Mouse (Mus musculus) heart, postnatal 14 days (tissue): ENCODE measurements around the gene Gm35315. TPM values are rescaled to one million over a fixed set of nuclear protein-coding genes. Genes with fewer than 3 reads are reported as not detected.
A peak's percentile ranks its signal among the peaks of the same experiment; 100 is the strongest.
"Not testable (repeated sequence)": the region's sequence is repeated elsewhere in the genome, so short reads cannot be mapped to it uniquely, and the experiment has no call there.

Experiments
- DNase-seq, 2 experiments: peaks; one replicate each; pipeline ENCODE4 v3.0.0; 2021 to 2022
- intact Hi-C: fragments of 180-260 bp; cut with DNase I; formaldehyde crosslinking; loops from one replicate; pipeline ENCODE4 v1.15.1; 2025
- total RNA-seq, 2 experiments: library from RNA; stranded (reverse); gene quantifications; 2 replicates each; pipeline ENCODE4 v1.2.3; 2021

The Gm35315 gene
- total RNA-seq, 2 experiments from 2014 or later: 0.07 TPM; not detected in 1

DNA sequence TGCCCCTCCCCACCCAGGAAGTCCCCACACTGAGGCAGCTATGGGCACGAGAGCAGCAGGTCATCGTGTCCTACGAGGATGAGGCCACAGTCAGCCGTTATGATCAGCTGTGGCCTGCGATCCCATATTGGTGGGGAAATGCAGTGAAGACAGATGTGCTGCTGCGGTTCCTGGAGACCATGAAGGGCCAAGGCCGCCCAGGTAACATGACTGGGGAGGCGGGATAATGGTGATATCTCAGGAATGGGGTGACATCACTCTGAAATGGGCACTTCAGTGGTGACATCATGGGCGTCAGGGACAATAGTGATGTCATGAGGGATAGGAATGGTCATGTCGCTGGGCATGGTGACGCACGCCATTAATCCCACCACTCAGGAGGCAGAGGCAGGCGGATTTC lies 8.2 kb upstream of the Gm35315 start:
- intact Hi-C loops: no loop called here
- DNase-seq: no peak

DNA sequence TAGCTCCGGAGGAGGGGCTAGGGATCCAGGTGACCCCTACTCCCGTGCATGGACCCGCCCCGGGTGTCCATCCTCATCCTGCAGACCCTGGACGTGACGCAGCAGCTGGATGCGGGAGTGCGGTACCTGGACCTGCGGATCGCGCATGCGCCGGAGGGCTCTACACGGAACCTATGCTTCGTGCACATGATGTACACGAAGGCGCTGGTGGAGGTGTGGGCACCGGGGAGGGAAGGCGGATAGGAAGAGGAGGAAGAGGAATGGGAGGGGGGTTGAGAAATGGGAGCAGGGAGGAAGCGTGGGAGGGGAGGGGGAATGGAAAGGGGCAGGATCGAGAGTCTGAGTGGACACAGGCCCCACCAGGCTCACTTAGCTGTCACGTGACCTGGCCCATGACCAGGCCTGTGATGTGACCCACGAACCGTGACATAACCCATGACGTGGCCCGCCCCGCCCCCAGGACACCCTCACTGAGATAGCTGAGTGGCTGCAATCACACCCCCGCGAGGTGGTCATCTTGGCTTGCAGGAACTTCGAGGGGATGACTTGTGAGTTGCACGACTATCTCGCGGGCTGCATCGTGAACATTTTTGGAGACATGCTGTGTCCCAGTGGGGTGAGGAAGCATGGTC lies 7.6 kb upstream of the Gm35315 start:
- DNase-seq: peak in 1 of 2 experiments; percentile 32
- intact Hi-C loops: no loop called here

GRCm38 (mm10) chr5:110100921-110101631 lies 6.9 kb upstream of the Gm35315 start:
- intact Hi-C loops: no loop called here
- DNase-seq: no peak

- intact Hi-C loops: no loop called here
- no peak for DNase-seq
These were observed 5.7 kb upstream of the Gm35315 start, which contains the start of gene Plcxd1 for GRCm38 (mm10) chr5:110099656-110100580. Gene Plcxd1, plus strand, starts transcription at chr5:110099969.

- intact Hi-C loops: no loop called here
- DNase-seq: no peak
These were observed 4.8 kb upstream of the Gm35315 start for GRCm38 (mm10) chr5:110098991-110099477.

- DNase-seq: no peak
- intact Hi-C loops: loop anchor here (5.0 kb wide), 1 partner anchor 38 kb away; no protein-coding TSS in a partner anchor
These were observed 610 bp upstream of the Gm35315 start for GRCm38 (mm10) chr5:110094847-110095213.

GRCm38 (mm10) chr5:110091546-110091945 lies 2.7 kb downstream of the Gm35315 start:
- DNase-seq: no peak
- intact Hi-C loops: loop anchor here (5.0 kb wide), 1 partner anchor 34 kb away; no protein-coding TSS in a partner anchor

DNA sequence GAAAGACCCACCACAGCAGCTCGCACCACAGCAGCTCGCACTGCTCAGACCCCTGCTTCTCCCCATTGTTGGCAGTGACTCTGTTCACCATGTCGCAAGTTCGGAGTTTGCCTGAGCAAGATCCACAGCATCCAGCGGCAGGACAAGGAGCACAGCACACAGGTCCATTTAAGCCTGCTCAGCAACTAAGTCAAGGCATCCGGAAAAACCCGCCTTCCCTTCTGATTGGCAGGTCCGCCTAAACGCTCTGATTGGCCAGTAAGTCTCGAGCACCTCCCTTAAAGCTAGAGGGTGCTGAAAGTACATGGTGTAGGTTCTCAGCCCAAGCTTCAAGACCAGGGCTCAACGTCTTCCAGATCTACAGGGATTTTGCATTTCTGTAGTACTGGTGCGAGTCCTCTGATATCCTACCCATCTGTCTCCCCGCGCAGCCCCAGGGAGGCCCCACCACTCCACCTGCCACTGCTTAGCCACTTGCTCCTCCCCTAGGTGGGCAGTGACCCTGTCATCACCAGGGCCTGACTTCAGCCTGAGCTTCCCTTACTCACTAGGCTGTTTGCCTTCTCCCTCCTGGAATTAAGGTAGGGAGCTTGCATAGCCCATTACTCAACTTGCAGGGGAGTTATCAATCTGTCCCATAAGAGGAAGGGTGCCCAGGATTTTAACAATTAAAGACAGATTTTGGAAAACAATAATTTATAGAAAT lies 7.9 kb downstream of the Gm35315 start:
- no peak for DNase-seq
- intact Hi-C loops: no loop called here

DNA sequence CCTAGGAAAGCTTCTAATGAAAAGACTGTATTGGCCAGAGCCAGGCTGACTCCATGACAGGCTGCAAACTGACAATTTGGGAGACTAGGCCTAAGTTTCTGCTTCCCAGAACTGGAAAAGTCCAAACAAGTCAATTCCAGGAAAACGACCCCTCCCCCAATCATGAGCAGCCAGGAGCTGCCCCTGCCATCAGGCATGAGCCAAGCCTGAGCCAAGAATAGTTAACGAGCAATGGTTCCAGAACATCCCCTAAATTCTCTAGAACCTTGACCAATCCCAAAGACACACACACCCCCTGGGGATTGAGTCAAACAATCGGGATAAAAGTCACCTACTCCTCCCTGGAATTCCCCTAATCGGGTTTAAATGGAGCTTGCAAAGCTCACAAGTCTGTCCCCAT lies 11.3 kb downstream of the Gm35315 start:
- intact Hi-C loops: no loop called here
- no peak for DNase-seq

GRCm38 (mm10) chr5:110072413-110072812 lies 21.8 kb downstream of the Gm35315 start, which contains the start of gene Gm17655:
Gene Gm17655, minus strand, starts transcription at chr5:110072513.
- not testable (repeated sequence) for DNase-seq

GRCm38 (mm10) chr5:110057637-110058408 lies 36.4 kb downstream of the Gm35315 start:
- intact Hi-C loops: loop anchor here (5.0 kb wide), 1 partner anchor 34 kb away; the partner anchor contains the start of gene Gm35315
- peak; percentile 78 to 85 for DNase-seq

More at GRCm38 (mm10) chr5:110072413-110072812, 21.8 kb downstream of the Gm35315 start, which contains the start of gene Gm17655:
- intact Hi-C loops: not testable (repeated sequence)

Other genes with a start within 250 kb of the Gm35315 start
- 1 to 10 TPM; 3.9 to 7.5 TPM for gene Gm15446, start 171.0 kb downstream of the Gm35315 start, total RNA-seq
- 1 to 10 TPM; 5.8 to 6.4 TPM for gene Zfp932, start 97.9 kb downstream of the Gm35315 start, total RNA-seq
- gene Gm17655, start 21.9 kb downstream of the Gm35315 start, total RNA-seq: 1 to 10 TPM; 2.9 to 3.6 TPM
- not detected for gene Plcxd1, start 5.5 kb upstream of the Gm35315 start, total RNA-seq
- gene Gtpbp6, start 13.8 kb upstream of the Gm35315 start, total RNA-seq: 10 to 100 TPM; 27.0 to 29.8 TPM
- 1 to 10 TPM; 2.9 to 3.0 TPM for gene Zfp605, start 15.7 kb upstream of the Gm35315 start, total RNA-seq
- 10 to 100 TPM; 21.0 to 21.4 TPM for gene Chfr, start 41.4 kb upstream of the Gm35315 start, total RNA-seq
- 10 to 100 TPM; 36.5 to 42.6 TPM for gene Golga3, start 82.3 kb upstream of the Gm35315 start, total RNA-seq
- gene Ankle2, start 136.6 kb upstream of the Gm35315 start, total RNA-seq: 10 to 100 TPM; 25.8 to 25.9 TPM
- 10 to 100 TPM; 28.9 to 32.3 TPM for gene Pgam5, start 175.5 kb upstream of the Gm35315 start, total RNA-seq
- 10 to 100 TPM; 49.9 to 60.2 TPM for gene Pxmp2, start 191.8 kb upstream of the Gm35315 start, total RNA-seq
- gene Pole, start 191.9 kb upstream of the Gm35315 start, total RNA-seq: 1 to 10 TPM; 2.4 to 3.9 TPM
- gene P2rx2, start 248.8 kb upstream of the Gm35315 start, total RNA-seq: not detected